11 mouse cellular contexts compared by ENCODE assay signal in genomic region chr2:179863266-179863665, GRCm38 (mm10).
DNase-seq lines count a peak whose midpoint lies in the region; ATAC-seq lines count a peak whose summit lies in the region.
"Had no signal": no experiment of that assay in that cellular context is flagged by ENCODE, and none has a peak within 500 bp of the region (broad histone marks: within the 10 kb centered on the region; RNA-seq: fewer than 3 reads in every experiment).

No protein-coding gene starts in this region.

- peak; percentile 21 to 24 for DNase-seq in cerebellum, adult 18-20 months
- DNase-seq in cerebellum, adult 9-10 months = no peak
- DNase-seq in kidney, adult 11 months = no peak
- peak; percentile 17 for DNase-seq in 416B (ENCODE audit: low read depth)
- DNase-seq in embryo, embryonic 9.5 days (ENCODE audit: extremely low spot score) = peak; percentile 35
- DNase-seq in spleen, adult 18-20 months = no peak
- DNase-seq in gastrocnemius, postnatal 14 days = no peak
- DNase-seq: adrenal gland, adult 8-10 months; lung, adult 2 months had no signal

- H3K27me3 ChIP-seq in kidney, embryonic 16.5 days (ENCODE audit: insufficient read depth, low read length) = no peaks in the 10 kb centered on the region

- H3K9me3 ChIP-seq in kidney, embryonic 16.5 days (ENCODE audit: low read length) = no peaks in the 10 kb centered on the region
- H3K9me3 ChIP-seq: embryonic facial prominence, embryonic 13.5 days had no signal

- no peak overlapping the region for H3K4me3 ChIP-seq in kidney, embryonic 16.5 days (ENCODE audit: low read length)
- H3K4me3 ChIP-seq: embryonic facial prominence, embryonic 13.5 days had no signal

- peak; percentile 34; the same call in 1 of the 2 replicates for ATAC-seq in kidney, embryonic 16.5 days (ENCODE audit: low FRiP score, low TSS enrichment)

- H3K4me2 ChIP-seq in kidney, embryonic 16.5 days (replicated peaks; ENCODE audit: low read depth, low read length) = no peak overlapping the region
- H3K4me2 ChIP-seq: embryonic facial prominence, embryonic 13.5 days had no signal

- H3K9ac ChIP-seq in kidney, embryonic 16.5 days (replicated peaks; ENCODE audit: low read length) = no peak overlapping the region
- H3K9ac ChIP-seq: embryonic facial prominence, embryonic 13.5 days had no signal

- no peaks in the 10 kb centered on the region for H3K36me3 ChIP-seq in kidney, embryonic 16.5 days (ENCODE audit: insufficient read depth, low read length)
- H3K36me3 ChIP-seq: embryonic facial prominence, embryonic 13.5 days had no signal

- H3K4me1 ChIP-seq in kidney, embryonic 16.5 days (ENCODE audit: insufficient read depth, low read length) = no peaks in the 10 kb centered on the region
- H3K4me1 ChIP-seq: embryonic facial prominence, embryonic 13.5 days had no signal

- intact Hi-C loops in gastrocnemius, postnatal 14 days (cut with DNase I; ENCODE audit: low total_unique reads) = no loop called here

- H3K27ac ChIP-seq in kidney, embryonic 16.5 days (ENCODE audit: low read length) = no peak overlapping the region
- H3K27ac ChIP-seq: embryonic facial prominence, embryonic 13.5 days had no signal

- WGBS in kidney, embryonic 16.5 days = 58% methylated on average over 3 of the region's 3 CpGs

Comparison
In these comparisons a context has a peak if more than half of its experiments do, and no peak if none do; other contexts are left out.
1. DNase-seq: peak in cerebellum, adult 18-20 months (2 of 2), 416B (single experiment) and embryo, embryonic 9.5 days (single experiment); none in cerebellum, adult 9-10 months (single experiment), kidney, adult 11 months (single experiment), spleen, adult 18-20 months (0 of 2) and gastrocnemius, postnatal 14 days (single experiment).